Mouse (Mus musculus) layer of hippocampus, adult 9-11 months (tissue): ENCODE measurements around the gene Stag3.

ENCODE experiments used
- DNase-seq: peaks from one replicate; pipeline ENCODE4 v3.0.0; 2022

Gene Stag3

GRCm38 (mm10) chr5:138279585-138280424 is at the start of gene Stag3, which contains the start of the genes Gm43720 and Gpc2:
Gene Stag3, plus strand, starts transcription at chr5:138280240.
Gene Gm43720, minus strand, starts transcription at chr5:138279958.
Gene Gpc2, minus strand, starts transcription at chr5:138280005.
- DNase-seq: peak; percentile 84

- no peak for DNase-seq
These were observed 46.3 kb upstream of the Stag3 start for GRCm38 (mm10) chr5:138233778-138234177.

- DNase-seq: no peak
These were observed 45.8 kb upstream of the Stag3 start for GRCm38 (mm10) chr5:138234224-138234623.

- no peak for DNase-seq
These were observed 38.5 kb upstream of the Stag3 start for GRCm38 (mm10) chr5:138241511-138241910.

GRCm38 (mm10) chr5:138251144-138251543 is 28.9 kb upstream of the Stag3 start:
- DNase-seq: no peak

GRCm38 (mm10) chr5:138253061-138253460 is 27.0 kb upstream of the Stag3 start:
- no peak for DNase-seq

GRCm38 (mm10) chr5:138255353-138256093 is 24.5 kb upstream of the Stag3 start, which contains the start of gene Lamtor4:
Gene Lamtor4, plus strand, starts transcription at chr5:138255482.
- DNase-seq: peak; percentile 98

- DNase-seq: no peak
These were observed 24.0 kb upstream of the Stag3 start for GRCm38 (mm10) chr5:138256094-138256467.

- DNase-seq: peak; percentile 54
These were observed 23.0 kb upstream of the Stag3 start for GRCm38 (mm10) chr5:138256966-138257584.

- DNase-seq: no peak
These were observed 22.5 kb upstream of the Stag3 start for GRCm38 (mm10) chr5:138257585-138257978.

- DNase-seq: no peak
These were observed 22.0 kb upstream of the Stag3 start for GRCm38 (mm10) chr5:138258078-138258477.

- peak; percentile 56 for DNase-seq
These were observed 21.5 kb upstream of the Stag3 start for GRCm38 (mm10) chr5:138258542-138258941.

GRCm38 (mm10) chr5:138258993-138259392 is 21.0 kb upstream of the Stag3 start:
- no peak for DNase-seq

GRCm38 (mm10) chr5:138260051-138260450 is 20.0 kb upstream of the Stag3 start:
- DNase-seq: no peak

GRCm38 (mm10) chr5:138260834-138261233 is 19.2 kb upstream of the Stag3 start:
- DNase-seq: no peak

GRCm38 (mm10) chr5:138262001-138262400 is 18.0 kb upstream of the Stag3 start:
- DNase-seq: no peak

GRCm38 (mm10) chr5:138262582-138263240 is 17.3 kb upstream of the Stag3 start:
- DNase-seq: no peak

GRCm38 (mm10) chr5:138263260-138264206 is 16.5 kb upstream of the Stag3 start, which contains the start of gene BC037034:
Gene BC037034, minus strand, starts transcription at chr5:138264033.
- DNase-seq: peak; percentile 93

- no peak for DNase-seq
These were observed 15.8 kb upstream of the Stag3 start for GRCm38 (mm10) chr5:138264207-138264578.

GRCm38 (mm10) chr5:138265712-138266111 is 14.3 kb upstream of the Stag3 start:
- no peak for DNase-seq

GRCm38 (mm10) chr5:138267114-138267513 is 12.9 kb upstream of the Stag3 start:
- DNase-seq: no peak

GRCm38 (mm10) chr5:138268980-138269379 is 11.1 kb upstream of the Stag3 start:
- DNase-seq: no peak
